Mouse (Mus musculus) cerebellum, adult 9-11 months (tissue): Measurements from ENCODE around the gene Mrpl4.

Source experiments
- DNase-seq: peaks from one replicate; pipeline ENCODE4 v3.0.0; 2022

Mrpl4 gene

GRCm38 (mm10) chr9:21018600-21018999 is 16.1 kb downstream of the Mrpl4 start:
- DNase-seq, result no peak

GRCm38 (mm10) chr9:21021363-21021762 is 18.8 kb downstream of the Mrpl4 start:
- no peak for DNase-seq

- DNase-seq, result no peak
Observed at GRCm38 (mm10) chr9:21022288-21022687, 19.8 kb downstream of the Mrpl4 start.

- DNase-seq, result no peak
Observed at GRCm38 (mm10) chr9:21022726-21023125, 20.2 kb downstream of the Mrpl4 start.

GRCm38 (mm10) chr9:21025258-21025810 is 22.8 kb downstream of the Mrpl4 start:
- DNase-seq, result no peak

- DNase-seq, result no peak
Observed at GRCm38 (mm10) chr9:21026849-21027248, 24.3 kb downstream of the Mrpl4 start.

GRCm38 (mm10) chr9:21027774-21028290 is 25.3 kb downstream of the Mrpl4 start:
- no peak for DNase-seq

GRCm38 (mm10) chr9:21028560-21029110 is 26.1 kb downstream of the Mrpl4 start:
- DNase-seq, result no peak

- DNase-seq, result peak; percentile 45
Observed at GRCm38 (mm10) chr9:21029291-21030054, 26.9 kb downstream of the Mrpl4 start, which contains the start of gene Icam4. Gene Icam4, plus strand, starts transcription at chr9:21029373.

GRCm38 (mm10) chr9:21030055-21030600 is 27.6 kb downstream of the Mrpl4 start:
- DNase-seq, result no peak

- peak; percentile 79 for DNase-seq
Observed at GRCm38 (mm10) chr9:21030781-21031250, 28.3 kb downstream of the Mrpl4 start.

- no peak for DNase-seq
Observed at GRCm38 (mm10) chr9:21031251-21031895, 28.8 kb downstream of the Mrpl4 start.

GRCm38 (mm10) chr9:21031896-21032351 is 29.4 kb downstream of the Mrpl4 start, which contains the start of gene Icam5:
Gene Icam5, plus strand, starts transcription at chr9:21032073.
- no peak for DNase-seq

- no peak for DNase-seq
Observed at GRCm38 (mm10) chr9:21032491-21032890, 30.0 kb downstream of the Mrpl4 start.

- peak; percentile 40 for DNase-seq
Observed at GRCm38 (mm10) chr9:21033136-21033535, 30.6 kb downstream of the Mrpl4 start.

GRCm38 (mm10) chr9:21034481-21035085 is 32.0 kb downstream of the Mrpl4 start:
- no peak for DNase-seq

- DNase-seq, result no peak
Observed at GRCm38 (mm10) chr9:21035586-21035985, 33.0 kb downstream of the Mrpl4 start.

- DNase-seq, result no peak
Observed at GRCm38 (mm10) chr9:21036161-21036560, 33.6 kb downstream of the Mrpl4 start.

GRCm38 (mm10) chr9:21036666-21037065 is 34.1 kb downstream of the Mrpl4 start:
- no peak for DNase-seq

- DNase-seq, result no peak
Observed at GRCm38 (mm10) chr9:21037481-21037891, 34.9 kb downstream of the Mrpl4 start.

GRCm38 (mm10) chr9:21039779-21040178 is 37.2 kb downstream of the Mrpl4 start:
- DNase-seq, result no peak

- DNase-seq, result no peak
Observed at GRCm38 (mm10) chr9:21041308-21041707, 38.8 kb downstream of the Mrpl4 start.
